Mouse (Mus musculus): ENCODE data around the gene Tmem150c. TPM values are rescaled to one million over a fixed set of nuclear protein-coding genes. Genes with fewer than 3 reads are reported as not detected.

Tmem150c gene
- polyA plus RNA-seq, 1 experiment from 2014 or later = 1.4 TPM

GRCm38 (mm10) chr5:100047871-100048270 lies 111.7 kb downstream of the Tmem150c start:
- DNase-seq = peak; percentile 35
- H3K4me1 ChIP-seq (ENCODE audit: insufficient read depth) = peaks cover 22% of the 10 kb centered on the region

GRCm38 (mm10) chr5:100047143-100047640 lies 112.4 kb downstream of the Tmem150c start:
- H3K4me2 ChIP-seq (ENCODE audit: low read depth, low read length) = no peak overlapping the region
- H3K4me3 ChIP-seq (ENCODE audit: low read depth, low read length) = no peak overlapping the region
- peaks cover under 1% of the 10 kb centered on the region; the same call in 1 of the 2 replicates for H3K36me3 ChIP-seq (replicated peaks; ENCODE audit: insufficient read depth, low read length)
- WGBS (ENCODE audit: insufficient replicate concordance) = 60% methylated on average over 8 of the region's 8 CpGs
- H3K27me3 ChIP-seq (ENCODE audit: insufficient read depth, low read length) = no peaks in the 10 kb centered on the region
- H3K4me1 ChIP-seq (ENCODE audit: insufficient read depth) = peaks cover 22% of the 10 kb centered on the region
- no peak overlapping the region for H3K9ac ChIP-seq (replicated peaks)
- no peaks in the 10 kb centered on the region for H3K9me3 ChIP-seq (ENCODE audit: low read length)
- no peak for DNase-seq
- H3K27ac ChIP-seq (ENCODE audit: low read depth) = no peak overlapping the region
- no peak for TF ChIP-seq EP300 (IDR thresholded peaks at IDR 0.05; ENCODE audit: low read depth)
- TF ChIP-seq CTCF (IDR thresholded peaks at IDR 0.05; ENCODE audit: low read depth) = no peak
- ATAC-seq = no peak

More at GRCm38 (mm10) chr5:100047871-100048270, 111.7 kb downstream of the Tmem150c start:
- peak; percentile 65 for ATAC-seq
- no peak overlapping the region; the same call in 1 of the 2 replicates for H3K4me2 ChIP-seq (ENCODE audit: low read depth, low read length)
- H3K4me3 ChIP-seq (ENCODE audit: low read depth, low read length) = no peak overlapping the region
- H3K27ac ChIP-seq (ENCODE audit: low read depth) = peak overlapping the region; percentile 64
- H3K27me3 ChIP-seq (ENCODE audit: insufficient read depth, low read length) = no peaks in the 10 kb centered on the region
- WGBS (ENCODE audit: insufficient replicate concordance) = 64% methylated on average over 7 of the region's 7 CpGs
- no peak overlapping the region for H3K9ac ChIP-seq (replicated peaks)
- peaks cover 3% of the 10 kb centered on the region; the same call in 1 of the 2 replicates for H3K36me3 ChIP-seq (replicated peaks; ENCODE audit: insufficient read depth, low read length)
- TF ChIP-seq CTCF (IDR thresholded peaks at IDR 0.05; ENCODE audit: low read depth) (no peak), EP300 (IDR thresholded peaks at IDR 0.05; ENCODE audit: low read depth) (no peak)
- H3K9me3 ChIP-seq (ENCODE audit: low read length) = no peaks in the 10 kb centered on the region

- no peak for ATAC-seq
- no peak for DNase-seq
- WGBS (ENCODE audit: insufficient replicate concordance) = 71% methylated on average over 3 of the region's 3 CpGs
- Histone ChIP-seq H3K27me3 (ENCODE audit: insufficient read depth, low read length) (no peaks in the 10 kb centered on the region), H3K9ac (replicated peaks) (no peak overlapping the region), H3K9me3 (ENCODE audit: low read length) (no peaks in the 10 kb centered on the region), H3K4me1 (ENCODE audit: insufficient read depth) (peaks cover 22% of the 10 kb centered on the region), H3K36me3 (replicated peaks; ENCODE audit: insufficient read depth, low read length) (no peaks in the 10 kb centered on the region), H3K27ac (ENCODE audit: low read depth) (no peak overlapping the region), H3K4me2 (ENCODE audit: low read depth, low read length) (no peak overlapping the region), H3K4me3 (ENCODE audit: low read depth, low read length) (no peak overlapping the region)
- no peak for TF ChIP-seq EP300 (IDR thresholded peaks at IDR 0.05; ENCODE audit: low read depth)
- TF ChIP-seq CTCF (IDR thresholded peaks at IDR 0.05; ENCODE audit: low read depth) = no peak
These were observed 113.5 kb downstream of the Tmem150c start for GRCm38 (mm10) chr5:100046096-100046495.

- peaks cover 28% of the 10 kb centered on the region for H3K4me1 ChIP-seq (ENCODE audit: insufficient read depth)
- no peaks in the 10 kb centered on the region for H3K27me3 ChIP-seq (ENCODE audit: insufficient read depth, low read length)
- TF ChIP-seq EP300 (IDR thresholded peaks at IDR 0.05; ENCODE audit: low read depth) (no peak), CTCF (IDR thresholded peaks at IDR 0.05; ENCODE audit: low read depth) (no peak)
- no peak overlapping the region for H3K27ac ChIP-seq (ENCODE audit: low read depth)
- no peaks in the 10 kb centered on the region for H3K36me3 ChIP-seq (replicated peaks; ENCODE audit: insufficient read depth, low read length)
- H3K9me3 ChIP-seq (ENCODE audit: low read length) = no peaks in the 10 kb centered on the region
- WGBS (ENCODE audit: insufficient replicate concordance) = 72% methylated on average over 5 of the region's 5 CpGs
- H3K4me3 ChIP-seq (ENCODE audit: low read depth, low read length) = no peak overlapping the region
- no peak overlapping the region for H3K4me2 ChIP-seq (ENCODE audit: low read depth, low read length)
- ATAC-seq (no peak), DNase-seq (no peak)
- H3K9ac ChIP-seq (replicated peaks) = no peak overlapping the region
These were observed 115.0 kb downstream of the Tmem150c start for GRCm38 (mm10) chr5:100044621-100045020.

GRCm38 (mm10) chr5:100044030-100044429 lies 115.6 kb downstream of the Tmem150c start:
- Histone ChIP-seq H3K4me2 (ENCODE audit: low read depth, low read length) (no peak overlapping the region), H3K36me3 (replicated peaks; ENCODE audit: insufficient read depth, low read length) (no peaks in the 10 kb centered on the region), H3K4me1 (ENCODE audit: insufficient read depth) (peaks cover 28% of the 10 kb centered on the region), H3K4me3 (ENCODE audit: low read depth, low read length) (no peak overlapping the region), H3K27ac (ENCODE audit: low read depth) (0 out of 2 replicates have a peak overlapping the region, but pooled peaks have one; percentile 36), H3K9ac (replicated peaks) (no peak overlapping the region), H3K9me3 (ENCODE audit: low read length) (no peaks in the 10 kb centered on the region), H3K27me3 (ENCODE audit: insufficient read depth, low read length) (no peaks in the 10 kb centered on the region)
- WGBS (ENCODE audit: insufficient replicate concordance) = 59% methylated on average over 4 of the region's 4 CpGs
- DNase-seq = no peak
- ATAC-seq = no peak
- no peak for TF ChIP-seq EP300 (IDR thresholded peaks at IDR 0.05; ENCODE audit: low read depth)

GRCm38 (mm10) chr5:100043361-100043760 lies 116.2 kb downstream of the Tmem150c start:
- H3K9me3 ChIP-seq (ENCODE audit: low read length) = no peaks in the 10 kb centered on the region
- WGBS (ENCODE audit: insufficient replicate concordance) = 57% methylated on average over 5 of the region's 5 CpGs
- DNase-seq (peak; percentile 53), ATAC-seq (no peak)
- 0 out of 2 replicates have a peak overlapping the region, but pooled peaks have one; percentile 36 for H3K27ac ChIP-seq (ENCODE audit: low read depth)
- H3K9ac ChIP-seq (replicated peaks) = no peak overlapping the region
- H3K36me3 ChIP-seq (replicated peaks; ENCODE audit: insufficient read depth, low read length) = no peaks in the 10 kb centered on the region
- no peak overlapping the region for H3K4me3 ChIP-seq (ENCODE audit: low read depth, low read length)
- no peaks in the 10 kb centered on the region for H3K27me3 ChIP-seq (ENCODE audit: insufficient read depth, low read length)
- TF ChIP-seq CTCF (IDR thresholded peaks at IDR 0.05; ENCODE audit: low read depth) (no peak; the same call in 1 of the 2 replicates), EP300 (IDR thresholded peaks at IDR 0.05; ENCODE audit: low read depth) (no peak)
- H3K4me2 ChIP-seq (ENCODE audit: low read depth, low read length) = no peak overlapping the region
- H3K4me1 ChIP-seq (ENCODE audit: insufficient read depth) = peaks cover 28% of the 10 kb centered on the region

Measured in liver, postnatal 0 days (tissue).